Mouse (Mus musculus) MEL (cell line): Measurements from ENCODE around the gene Mpg. TPM values are rescaled to one million over a fixed set of nuclear protein-coding genes. Genes with fewer than 3 reads are reported as not detected.

Experiments
- DNase-seq: peaks from one replicate; pipeline ENCODE4 v3.0.0; 2011; ENCODE audit warnings: low read depth, low spot score
- H3K27ac ChIP-seq: 2 replicates; pipeline ENCODE4 v1.5.1; 2012; ENCODE audit warnings: low read depth, mild to moderate bottlenecking, control low read depth, low read length, moderate library complexity; ENCODE audit not compliant: control insufficient read depth
- H3K27me3 ChIP-seq, 2 experiments: fragments of 150-350 bp in 1 of 2; sonication (generic) in 1 of 2; 2 replicates each; pipeline ENCODE4 v1.6.1; 2012; ENCODE audit warnings: low read length in 2 of 2, mild to moderate bottlenecking in 2 of 2, improper control_type of control experiment in 1 of 2, moderate library complexity in 1 of 2; ENCODE audit not compliant: insufficient read depth in 2 of 2, control insufficient read depth in 1 of 2
- H3K36me3 ChIP-seq, 2 experiments: 2 replicates each; pipeline ENCODE4 v1.6.1; 2012 to 2014; ENCODE audit warnings: low read length in 2 of 2, improper control_type of control experiment in 1 of 2, inconsistent platforms in 1 of 2, mild to moderate bottlenecking in 1 of 2; ENCODE audit not compliant: insufficient read depth in 2 of 2, control insufficient read depth in 1 of 2
- H3K4me1 ChIP-seq, 2 experiments: fragments of 150-350 bp in 1 of 2; sonication (generic) in 1 of 2; 2 replicates each; pipeline ENCODE4 v1.6.1; 2012; ENCODE audit warnings: low read length in 2 of 2, improper control_type of control experiment in 1 of 2, mild to moderate bottlenecking in 1 of 2; ENCODE audit not compliant: insufficient read depth in 2 of 2, control insufficient read depth in 1 of 2
- H3K4me3 ChIP-seq, 2 experiments: fragments of 150-350 bp in 1 of 2; sonication (generic) in 1 of 2; 2 replicates each; pipeline ENCODE4 v1.5.1; 2012; ENCODE audit warnings: low read depth in 2 of 2, low read length in 2 of 2, mild to moderate bottlenecking in 2 of 2, moderate library complexity in 2 of 2, control low read depth in 1 of 2, improper control_type of control experiment in 1 of 2; ENCODE audit not compliant: control insufficient read depth in 1 of 2, insufficient read depth in 1 of 2
- H3K79me2 ChIP-seq: 2 replicates; pipeline ENCODE4 v1.6.1; 2012; ENCODE audit warnings: mild to moderate bottlenecking, low read length, moderate library complexity; ENCODE audit not compliant: control insufficient read depth, poor library complexity, insufficient read depth
- H3K9ac ChIP-seq: 2 replicates; pipeline ENCODE4 v1.6.1; 2012; ENCODE audit warnings: low read depth, mild to moderate bottlenecking, control low read depth, low read length, moderate library complexity; ENCODE audit not compliant: control insufficient read depth, poor library complexity, severe bottlenecking
- H3K9me3 ChIP-seq: fragments of 150-350 bp; sonication (generic); replicated peaks from 2 replicates; pipeline ENCODE4 v1.6.1; 2012; ENCODE audit warnings: mild to moderate bottlenecking, low read length, improper control_type of control experiment, moderate library complexity; ENCODE audit not compliant: insufficient read depth
- BHLHE40 ChIP-seq: IDR thresholded peaks from 2 replicates; pipeline ENCODE4 v1.6.1; 2012; ENCODE audit warnings: low read depth, mild to moderate bottlenecking, inconsistent platforms, low read length, improper control_type of control experiment, borderline replicate concordance
- CHD1 ChIP-seq: IDR thresholded peaks from 2 replicates; pipeline ENCODE4 v1.6.1; 2012; ENCODE audit warnings: low read depth, mild to moderate bottlenecking, inconsistent platforms, low read length, improper control_type of control experiment
- CHD2 ChIP-seq: IDR thresholded peaks from 2 replicates; pipeline ENCODE4 v1.6.1; 2011; ENCODE audit warnings: low read length, improper control_type of control experiment
- CTCF ChIP-seq, 3 experiments: IDR thresholded peaks in 2 of 3; conservative IDR thresholded peaks in 1 of 3; 2 replicates each; pipeline ENCODE4 v1.5.1; 2011 to 2012; ENCODE audit warnings: low read length in 3 of 3, low read depth in 2 of 3, mild to moderate bottlenecking in 2 of 3, improper control_type of control experiment in 1 of 3, inconsistent platforms in 1 of 3, mixed read lengths in 1 of 3, moderate library complexity in 1 of 3; ENCODE audit not compliant: control insufficient read depth in 1 of 3, insufficient read depth in 1 of 3, poor library complexity in 1 of 3, severe bottlenecking in 1 of 3
- ELF1 ChIP-seq: IDR thresholded peaks from 2 replicates; pipeline ENCODE4 v1.6.1; 2014; ENCODE audit warnings: low read depth, mild to moderate bottlenecking, inconsistent platforms, low read length, improper control_type of control experiment, moderate library complexity
- EP300 ChIP-seq, 2 experiments: IDR thresholded peaks; 2 replicates each; pipeline ENCODE4 v1.6.1; 2011; ENCODE audit warnings: improper control_type of control experiment in 2 of 2, low read length in 2 of 2, low read depth in 1 of 2, mild to moderate bottlenecking in 1 of 2
- GATA1 ChIP-seq: IDR thresholded peaks from 2 replicates; pipeline ENCODE4 v1.6.1; 2011; ENCODE audit warnings: low read depth, low read length, improper control_type of control experiment
- HCFC1 ChIP-seq: IDR thresholded peaks from 2 replicates; pipeline ENCODE4 v1.6.1; 2012; ENCODE audit warnings: low read depth, mild to moderate bottlenecking, inconsistent platforms, low read length, improper control_type of control experiment, moderate library complexity
- JUND ChIP-seq: IDR thresholded peaks from 2 replicates; pipeline ENCODE4 v1.6.1; 2011; ENCODE audit warnings: low read depth, mild to moderate bottlenecking, improper control_type of control experiment, low read length
- KAT2A ChIP-seq: conservative IDR thresholded peaks from 2 replicates; pipeline ENCODE4 v1.6.1; 2012; ENCODE audit warnings: low read depth, low read length, improper control_type of control experiment, inconsistent platforms
- MAFK ChIP-seq: IDR thresholded peaks from 2 replicates; pipeline ENCODE4 v1.6.1; 2011; ENCODE audit warnings: low read depth, mild to moderate bottlenecking, low read length, improper control_type of control experiment, borderline replicate concordance
- MEF2A ChIP-seq: IDR thresholded peaks from 2 replicates; pipeline ENCODE4 v1.6.1; 2014; ENCODE audit warnings: low read depth, mild to moderate bottlenecking, inconsistent platforms, low read length, improper control_type of control experiment; ENCODE audit not compliant: poor library complexity, insufficient replicate concordance, severe bottlenecking; ENCODE audit errors: extremely low read depth
- MXI1 ChIP-seq: IDR thresholded peaks from 2 replicates; pipeline ENCODE4 v1.6.1; 2011; ENCODE audit warnings: mild to moderate bottlenecking, low read depth, low read length, improper control_type of control experiment
- MYB ChIP-seq: IDR thresholded peaks from 2 replicates; pipeline ENCODE4 v1.6.1; 2011; ENCODE audit warnings: mild to moderate bottlenecking, low read depth, low read length, improper control_type of control experiment
- MYC ChIP-seq: IDR thresholded peaks from 2 replicates; pipeline ENCODE4 v1.6.1; 2011; ENCODE audit warnings: low read depth, mild to moderate bottlenecking, low read length, improper control_type of control experiment, moderate library complexity
- NELFE ChIP-seq: IDR thresholded peaks from 2 replicates; pipeline ENCODE4 v1.6.1; 2011; ENCODE audit warnings: low read depth, low read length, improper control_type of control experiment
- NRF1 ChIP-seq: IDR thresholded peaks from 2 replicates; pipeline ENCODE4 v1.6.1; 2014; ENCODE audit warnings: low read depth, mild to moderate bottlenecking, inconsistent platforms, low read length, improper control_type of control experiment, moderate library complexity; ENCODE audit not compliant: poor library complexity, insufficient read depth, severe bottlenecking
- POLR2A ChIP-seq, 2 experiments: IDR thresholded peaks; 2 replicates each; pipeline ENCODE4 v1.6.1; 2011 to 2012; ENCODE audit warnings: low read length in 2 of 2, mild to moderate bottlenecking in 2 of 2, control low read depth in 1 of 2, improper control_type of control experiment in 1 of 2, low read depth in 1 of 2, moderate library complexity in 1 of 2; ENCODE audit not compliant: control insufficient read depth in 1 of 2, insufficient read depth in 1 of 2, poor library complexity in 1 of 2
- POLR2AphosphoS2 ChIP-seq: IDR thresholded peaks from 2 replicates; pipeline ENCODE4 v1.6.1; 2011; ENCODE audit warnings: low read length, improper control_type of control experiment
- POLR2AphosphoS5 ChIP-seq: IDR thresholded peaks from 2 replicates; pipeline ENCODE4 v1.6.1; 2012; ENCODE audit warnings: low read depth, borderline replicate concordance, mild to moderate bottlenecking, inconsistent platforms, low read length, moderate library complexity, mixed read lengths
- RAD21 ChIP-seq: IDR thresholded peaks from 2 replicates; pipeline ENCODE4 v1.6.1; 2011; ENCODE audit warnings: mild to moderate bottlenecking, low read depth, low read length, improper control_type of control experiment
- SMC3 ChIP-seq: IDR thresholded peaks from 2 replicates; pipeline ENCODE4 v1.6.1; 2011; ENCODE audit warnings: low read depth, low read length, improper control_type of control experiment
- TAL1 ChIP-seq: IDR thresholded peaks from 2 replicates; pipeline ENCODE4 v1.6.1; 2012; ENCODE audit warnings: mild to moderate bottlenecking, inconsistent platforms, low read length, moderate library complexity, mixed read lengths
- TBP ChIP-seq: IDR thresholded peaks from 2 replicates; pipeline ENCODE4 v1.8.0; 2011; ENCODE audit warnings: low read depth, low read length, improper control_type of control experiment
- TCF12 ChIP-seq: IDR thresholded peaks from 2 replicates; pipeline ENCODE4 v1.6.1; 2014; ENCODE audit warnings: low read depth, mild to moderate bottlenecking, inconsistent platforms, low read length, improper control_type of control experiment, moderate library complexity
- UBTF ChIP-seq: IDR thresholded peaks from 2 replicates; pipeline ENCODE4 v1.6.1; 2012; ENCODE audit warnings: low read depth, mild to moderate bottlenecking, inconsistent platforms, low read length, improper control_type of control experiment, moderate library complexity, borderline replicate concordance; ENCODE audit not compliant: insufficient read depth
- USF1 ChIP-seq: IDR thresholded peaks from 2 replicates; pipeline ENCODE4 v1.6.1; 2014; ENCODE audit warnings: low read depth, mild to moderate bottlenecking, inconsistent platforms, low read length, improper control_type of control experiment, moderate library complexity
- ZKSCAN1 ChIP-seq: IDR thresholded peaks from 2 replicates; pipeline ENCODE4 v1.6.1; 2012; ENCODE audit warnings: low read depth, mild to moderate bottlenecking, inconsistent platforms, low read length, improper control_type of control experiment, moderate library complexity
- ZMIZ1 ChIP-seq: IDR thresholded peaks from 2 replicates; pipeline ENCODE4 v1.6.1; 2012; ENCODE audit warnings: low read depth, mild to moderate bottlenecking, inconsistent platforms, low read length, improper control_type of control experiment, moderate library complexity
- ZNF384 ChIP-seq: IDR thresholded peaks from 2 replicates; pipeline ENCODE4 v1.6.1; 2012; ENCODE audit warnings: low read depth, mild to moderate bottlenecking, inconsistent platforms, low read length, improper control_type of control experiment
- polyA plus RNA-seq, 2 experiments: library from polyadenylated mRNA; stranded (reverse) in 1 of 2; unstranded in 1 of 2; fragments of >175 nt in 1 of 2; fragments of >200 nt in 1 of 2; gene quantifications; 2 replicates each; pipeline versions ENCODE4 v1.2.1 to v1.2.4; 2012; ENCODE audit warnings: low replicate concordance in 2 of 2, low read depth in 1 of 2; ENCODE audit not compliant: insufficient read length in 2 of 2, insufficient read depth in 1 of 2, missing spikeins in 1 of 2
- total RNA-seq: library from RNA; depleted of rRNA; stranded (reverse); fragments of 300-350 nt; gene quantifications from 2 replicates; pipeline ENCODE4 v1.2.3, GENCODE M21; 2012

The Mpg gene
- total and polyA plus RNA-seq, 3 experiments, result 42.0 to 43.2 TPM; not detected in 1

DNA sequence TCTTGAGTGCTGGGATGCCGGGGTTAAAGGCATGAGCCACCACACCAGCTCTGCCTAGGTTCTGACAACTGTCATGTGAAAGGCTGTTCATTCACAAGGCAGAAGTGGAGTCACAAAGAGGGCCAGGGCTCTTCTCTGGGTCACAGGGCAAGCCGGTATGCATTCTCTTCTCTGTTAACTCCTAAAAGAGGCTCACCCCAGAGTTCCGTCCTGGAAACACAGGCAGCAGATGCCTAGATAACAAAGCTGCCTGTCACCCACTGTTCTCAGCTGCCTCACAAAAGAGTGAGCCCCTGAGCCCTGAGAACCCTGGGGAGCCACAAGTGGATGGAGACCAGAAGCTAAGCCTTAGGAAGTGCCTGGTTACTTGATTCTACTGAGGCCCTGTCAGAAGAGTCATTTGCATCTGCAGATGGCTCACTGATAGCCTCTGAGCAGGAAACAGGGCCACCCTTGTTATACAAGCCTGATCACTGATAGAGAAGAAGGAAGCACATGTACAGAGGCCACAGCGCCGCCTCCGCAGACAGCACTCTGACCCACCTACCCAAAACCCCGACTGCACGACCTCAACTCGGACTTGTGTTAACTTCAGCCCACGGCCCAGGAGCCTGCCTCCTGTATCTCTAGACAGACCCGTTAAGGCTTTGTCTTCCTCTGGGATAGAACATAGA lies 30.3 kb upstream of the Mpg start (continued):
- no peak for TF ChIP-seq JUND
- TF ChIP-seq MYC, result peak; percentile 91
- TF ChIP-seq ZKSCAN1, result 0 out of 2 replicates have a peak, but pooled peaks have one; percentile 16
- TF ChIP-seq, all 39 proteins: peak for 23

GRCm38 (mm10) chr11:32196727-32197126 lies 29.6 kb upstream of the Mpg start:
- DNase-seq, result peak; percentile 78

DNA sequence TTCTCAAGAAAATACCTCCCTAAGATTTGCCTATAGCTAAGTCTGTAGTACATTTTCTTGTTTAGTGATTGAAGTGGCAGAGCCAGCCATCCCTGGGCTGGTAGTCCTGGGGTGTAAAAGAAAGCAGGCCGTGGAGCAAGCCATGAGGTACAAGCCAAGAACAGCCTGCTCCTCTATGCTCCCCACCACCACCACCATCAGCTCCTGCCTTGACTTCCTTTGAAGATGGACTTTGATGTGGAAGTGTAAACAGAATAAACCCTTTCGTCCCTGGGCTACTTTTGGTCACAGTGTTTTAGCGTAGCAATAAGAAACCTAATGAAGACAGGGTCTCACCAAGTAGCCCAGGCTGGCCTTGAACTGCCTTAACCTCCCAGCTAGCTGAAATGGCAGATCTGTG lies 28.5 kb upstream of the Mpg start:
- H3K79me2 ChIP-seq, result peaks cover 24% of the 10 kb centered on the region
- peaks cover 28 to 40% of the 10 kb centered on the region in 2 experiments for H3K4me1 ChIP-seq
- peaks cover 0 to 31% of the 10 kb centered on the region in 2 experiments; a peak in 3 of 4 replicates for H3K36me3 ChIP-seq
- TF ChIP-seq UBTF (0 out of 2 replicates have a peak, but pooled peaks have one; percentile 45), NELFE (no peak), EP300 (IDR thresholded peaks at IDR 0.05; ENCODE audit: low read depth in 1 of 2, low read length in 2 of 2) (0 out of 4 replicates have a peak, but pooled peaks of 1 of the 2 experiments have one; percentile 2)
- H3K27ac ChIP-seq, result peak overlapping the region; percentile 94
- peak; percentile 42 for DNase-seq
- H3K4me3 ChIP-seq, result peak overlapping the region; percentile 8 to 57; a peak in 1 of 4 replicates
- no peaks in the 10 kb centered on the region for H3K27me3 ChIP-seq
- H3K9ac ChIP-seq, result peak overlapping the region; percentile 65
- no peaks in the 10 kb centered on the region for H3K9me3 ChIP-seq

More at GRCm38 (mm10) chr11:32196727-32197126, 29.6 kb upstream of the Mpg start:
- peaks cover 24% of the 10 kb centered on the region for H3K79me2 ChIP-seq
- H3K4me3 ChIP-seq, result peak overlapping the region; percentile 31 to 39
- TF ChIP-seq GATA1 (no peak; the same call in 1 of the 2 replicates), MEF2A (no peak), NELFE (0 out of 2 replicates have a peak, but pooled peaks have one; percentile 2), MYC (no peak), CHD1 (no peak), BHLHE40 (no peak), ZMIZ1 (no peak), ELF1 (no peak), KAT2A (no peak), MAFK (no peak), RAD21 (no peak), MYB (no peak), MXI1 (no peak), TBP (no peak), JUND (no peak), USF1 (no peak), ZKSCAN1 (no peak), TAL1 (no peak), UBTF (no peak), POLR2AphosphoS5 (no peak), EP300 (IDR thresholded peaks at IDR 0.05; ENCODE audit: low read depth in 1 of 2, low read length in 2 of 2) (peak in 1 of 2 experiments; percentile 31; a peak in 1 of 4 replicates), POLR2AphosphoS2 (0 out of 2 replicates have a peak, but pooled peaks have one; percentile 12), CTCF (IDR thresholded peaks at IDR 0.05 in 2 of 3, conservative IDR thresholded peaks at IDR 0.05 in 1 of 3; ENCODE audit: control insufficient read depth in 1 of 3, insufficient read depth in 1 of 3, low read depth in 2 of 3, low read length in 3 of 3, poor library complexity in 1 of 3, severe bottlenecking in 1 of 3) (no peak), SMC3 (no peak), NRF1 (no peak), ZNF384 (no peak), POLR2A (IDR thresholded peaks at IDR 0.05; ENCODE audit: control insufficient read depth in 1 of 2, insufficient read depth in 1 of 2, low read depth in 1 of 2, low read length in 2 of 2, poor library complexity in 1 of 2) (peak in 1 of 2 experiments; percentile 12; a peak in 1 of 4 replicates), CHD2 (no peak), TCF12 (0 out of 2 replicates have a peak, but pooled peaks have one; percentile 12), HCFC1 (no peak)
- TF ChIP-seq, all 39 proteins: peak for 5
- Histone ChIP-seq H3K9ac (peak overlapping the region; percentile 70), H3K27ac (peak overlapping the region; percentile 94), H3K27me3 (no peaks in the 10 kb centered on the region), H3K36me3 (peaks cover 0 to 29% of the 10 kb centered on the region in 2 experiments; a peak in 3 of 4 replicates), H3K4me1 (peaks cover 27 to 36% of the 10 kb centered on the region in 2 experiments), H3K9me3 (no peaks in the 10 kb centered on the region)
